Mouse (Mus musculus) subcutaneous adipose tissue, adult 2 months (tissue): ENCODE measurements around the gene Srpx2. TPM values are rescaled to one million over a fixed set of nuclear protein-coding genes. Genes with fewer than 3 reads are reported as not detected.

Source experiments
- polyA plus RNA-seq: library from polyadenylated mRNA; depleted of rRNA; stranded (reverse); fragments of >200 nt; gene quantifications from 2 replicates; pipeline ENCODE4 v1.2.3, GENCODE M21; 2012; ENCODE audit warnings: low replicate concordance; rRNA removed

Gene Srpx2
- 13.0 and 47.5 TPM in 2 replicates for polyA plus RNA-seq

GRCm38 (mm10) chrX:133908261-133908660, at the start of gene Srpx2:
TSS of gene Srpx2 (plus strand) at chrX:133908426.

DNA sequence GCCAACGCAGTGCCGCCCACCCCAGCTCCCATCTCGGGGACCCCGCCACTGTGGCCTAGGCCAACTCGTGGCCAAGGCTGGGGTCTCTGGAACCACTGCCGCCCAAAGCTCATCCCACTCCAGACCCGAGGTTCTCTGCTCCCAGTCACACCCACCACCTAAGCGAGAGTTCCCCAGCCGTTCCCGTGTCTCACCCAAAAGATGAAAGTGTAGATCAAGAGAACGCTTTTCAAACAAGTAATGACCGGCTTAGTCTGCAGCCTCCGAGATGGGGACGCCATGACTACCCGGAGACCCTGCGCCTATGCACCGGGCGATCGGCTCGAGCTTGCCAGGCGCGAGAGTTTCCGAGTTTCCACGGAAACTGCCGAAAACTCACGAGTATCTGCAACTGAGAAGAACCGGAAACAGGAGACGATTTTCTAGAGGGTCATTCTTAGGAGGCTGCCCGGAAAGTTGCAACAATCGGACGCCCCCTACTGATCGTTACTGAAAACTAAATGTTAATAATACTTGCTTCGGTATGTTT, 10.1 kb upstream of the Srpx2 start, which contains the start of gene Tspan6:
Tspan6 (minus strand) TSS at position 416 of the 529 bp plus-strand sequence.

DNA sequence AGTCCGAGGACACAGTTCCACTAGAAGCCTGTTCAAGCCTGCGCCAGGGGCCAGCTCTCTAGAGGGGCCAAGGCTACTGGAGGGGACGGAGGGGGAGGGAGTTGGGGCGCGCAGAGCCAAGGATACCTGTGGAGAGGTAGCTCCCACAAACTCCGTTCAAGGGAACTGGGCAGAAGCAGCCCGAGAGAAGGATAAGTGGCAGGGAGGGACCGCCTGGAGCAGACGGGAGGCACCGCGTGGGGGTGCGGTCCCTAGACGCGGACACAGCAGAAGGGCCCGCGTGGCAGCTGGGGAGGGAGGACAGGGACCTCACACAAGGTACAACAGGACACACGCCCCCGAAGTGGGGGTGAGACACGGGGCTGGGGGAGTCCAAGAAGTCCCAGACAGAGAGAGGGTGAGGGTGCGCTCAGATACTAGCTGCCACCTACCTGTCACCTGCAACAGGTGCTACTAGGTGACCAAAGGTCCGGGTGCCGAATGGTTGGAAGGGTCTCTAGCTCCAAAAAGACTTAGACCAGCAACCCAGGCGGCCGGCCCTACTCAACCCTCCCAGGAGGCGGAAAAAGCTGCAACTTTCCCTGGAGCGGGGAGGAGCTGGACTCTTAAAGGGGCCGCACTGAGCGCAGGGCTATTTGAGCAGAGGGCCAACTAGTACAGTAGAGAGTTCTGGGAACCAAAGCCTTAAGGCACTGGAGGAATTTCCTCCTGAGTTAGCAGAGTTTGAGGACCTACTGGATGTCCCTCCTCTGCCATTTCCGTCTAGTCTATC, 73.2 kb downstream of the Srpx2 start, which contains the start of gene Sytl4:
Sytl4 (minus strand) TSS at position 582 of the 772 bp plus-strand sequence.

Other genes starting within 250 kb of the Srpx2 start
- 2.9 and 4.7 TPM in 2 replicates for gene Pcdh19, start 219.4 kb upstream of the Srpx2 start, polyA plus RNA-seq
- gene Tnmd, start 57.4 kb upstream of the Srpx2 start, polyA plus RNA-seq = not detected in 2 replicates
- 9.9 and 13.7 TPM in 2 replicates for gene Tspan6, start 10.0 kb upstream of the Srpx2 start, polyA plus RNA-seq
- gene Sytl4, start 73.4 kb downstream of the Srpx2 start, polyA plus RNA-seq = 1.9 and 2.5 TPM in 2 replicates
- gene Cstf2, start 150.8 kb downstream of the Srpx2 start, polyA plus RNA-seq = 12.9 and 18.2 TPM in 2 replicates